Mouse (Mus musculus) stomach, postnatal 0 days (tissue): ENCODE results near the gene Coq9. TPM values are rescaled to one million over a fixed set of nuclear protein-coding genes. Genes with fewer than 3 reads are reported as not detected.
A peak's percentile ranks its signal among the peaks of the same experiment; 100 is the strongest.
"Not testable (repeated sequence)": the region's sequence is repeated elsewhere in the genome, so short reads cannot be mapped to it uniquely, and the experiment has no call there.

Experiments used
- ATAC-seq: fragments of 200-750 bp; cut with Nextera tagmentation; 2 replicates; pipeline ENCODE4 v1.8.0; 2017; ENCODE audit not compliant: low FRiP score, low TSS enrichment
- DNase-seq: peaks from one replicate; pipeline ENCODE4 v3.0.0-alpha.2; 2016; ENCODE audit warnings: low spot score
- H3K27ac ChIP-seq: fragments of 300-500 bp; sonication (generic); replicated peaks from 2 replicates; pipeline ENCODE4 v1.5.1; 2014; ENCODE audit warnings: mild to moderate bottlenecking, control low read depth
- H3K27me3 ChIP-seq: fragments of 300-500 bp; sonication (generic); 2 replicates; pipeline ENCODE4 v1.6.1; 2014; ENCODE audit warnings: low read length; ENCODE audit not compliant: control insufficient read depth, insufficient read depth
- H3K36me3 ChIP-seq: fragments of 300-500 bp; sonication (generic); 2 replicates; pipeline ENCODE4 v1.6.1; 2014; ENCODE audit warnings: low read length, mixed read lengths; ENCODE audit not compliant: control insufficient read depth, insufficient read depth
- H3K4me1 ChIP-seq: fragments of 300-500 bp; sonication (generic); replicated peaks from 2 replicates; pipeline ENCODE4 v1.6.1; 2014; ENCODE audit warnings: antibody characterized with exemption; ENCODE audit not compliant: control insufficient read depth, insufficient read depth
- H3K4me2 ChIP-seq: fragments of 300-500 bp; sonication (generic); replicated peaks from 2 replicates; pipeline ENCODE4 v1.6.1; 2014; ENCODE audit warnings: low read depth, mild to moderate bottlenecking, control low read depth, moderate library complexity
- H3K4me3 ChIP-seq: fragments of 300-500 bp; sonication (generic); 2 replicates; pipeline ENCODE4 v1.5.1; 2014; ENCODE audit warnings: low read depth, low read length, control low read depth
- H3K9ac ChIP-seq: fragments of 300-500 bp; sonication (generic); 2 replicates; pipeline ENCODE4 v1.6.1; 2014; ENCODE audit warnings: mild to moderate bottlenecking, low read length, control low read depth, mixed read lengths
- H3K9me3 ChIP-seq: fragments of 300-500 bp; sonication (generic); 2 replicates; pipeline ENCODE4 v1.6.1; 2016; ENCODE audit warnings: low read length; ENCODE audit not compliant: control insufficient read depth
- CTCF ChIP-seq: IDR thresholded peaks from 2 replicates; pipeline ENCODE4 v1.5.1; 2016; ENCODE audit warnings: antibody characterized with exemption, low read depth, mild to moderate bottlenecking, moderate library complexity
- EP300 ChIP-seq: optimal IDR thresholded peaks from 2 replicates; pipeline ENCODE3; 2016; ENCODE audit warnings: antibody characterized with exemption
- WGBS: fragments of 180-500 bp; shearing (Covaris S2); extraction: QIAGEN DNeasy Blood & Tissue Kit; methylation state at CpG from one replicate; pipeline ENCODE4 v1.1.7; 2014; 5-methylcytosine and 5-hydroxymethylcytosine counted together
- polyA plus RNA-seq: library from polyadenylated mRNA; unstranded; fragments of >200 nt; fragmentation: Nextera tagmentation; extraction: Ambion mirVana; gene quantifications from 2 replicates; pipeline ENCODE4 v1.2.1, GENCODE M21; 2015

The Coq9 gene
- polyA plus RNA-seq, 1 experiment from 2014 or later: 62.3 TPM

DNA sequence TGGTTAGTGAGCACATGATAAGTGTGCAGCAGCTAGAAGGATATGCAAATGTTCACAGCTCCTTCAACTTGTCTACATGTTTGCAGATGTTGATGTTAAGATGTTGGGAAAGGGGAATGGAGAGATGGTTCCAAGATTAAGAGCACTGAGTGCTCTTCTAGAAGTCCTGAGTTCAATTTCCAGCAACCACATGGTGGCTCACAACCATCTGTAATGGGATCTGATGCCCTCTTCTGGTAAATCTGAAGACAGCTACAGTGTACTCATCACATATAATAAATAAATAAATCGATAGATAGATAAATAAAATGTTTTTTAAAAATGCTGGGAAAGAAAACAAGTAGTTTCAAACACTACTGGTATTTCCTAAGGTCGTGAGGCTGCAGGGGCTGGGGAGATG, 3.1 kb downstream of the Coq9 start:
- no peak overlapping the region for H3K27ac ChIP-seq
- TF ChIP-seq EP300 (no peak), CTCF (0 out of 2 replicates have a peak, but pooled peaks have one; percentile 21)
- H3K9me3 ChIP-seq: no peaks in the 10 kb centered on the region
- 43% methylated on average over 2 of the region's 2 CpGs for WGBS
- H3K9ac ChIP-seq: no peak overlapping the region
- ATAC-seq: no peak
- H3K27me3 ChIP-seq: no peaks in the 10 kb centered on the region
- H3K36me3 ChIP-seq: peaks cover 12% of the 10 kb centered on the region
- H3K4me2 ChIP-seq: no peak overlapping the region
- no peaks in the 10 kb centered on the region for H3K4me1 ChIP-seq
- no peak overlapping the region for H3K4me3 ChIP-seq
- no peak for DNase-seq

DNA sequence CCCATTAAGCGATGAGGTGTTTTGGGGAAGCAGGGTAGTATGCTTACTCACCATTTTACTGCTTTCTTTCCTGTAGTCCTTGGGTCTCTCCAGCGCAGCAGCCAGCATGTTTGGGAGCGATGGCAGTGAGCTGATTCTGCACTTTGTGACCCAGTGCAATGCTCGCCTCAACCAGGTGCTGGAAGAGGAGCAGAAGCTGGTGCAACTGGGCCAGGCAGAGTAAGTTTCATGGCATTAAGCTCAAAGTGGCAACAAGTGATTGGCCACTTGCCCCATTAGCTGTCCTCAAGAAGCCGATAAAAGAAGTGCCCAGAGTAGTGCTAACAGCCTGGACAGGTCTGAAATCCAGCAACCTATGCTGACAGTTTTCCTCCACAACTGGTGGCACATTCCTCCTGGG, 11.9 kb downstream of the Coq9 start:
- DNase-seq: no peak
- TF ChIP-seq EP300 (no peak), CTCF (no peak)
- WGBS: 93% methylated on average over 5 of the region's 5 CpGs
- H3K4me1 ChIP-seq: no peaks in the 10 kb centered on the region
- no peak overlapping the region for H3K9ac ChIP-seq
- peaks cover 41% of the 10 kb centered on the region for H3K36me3 ChIP-seq
- no peaks in the 10 kb centered on the region for H3K9me3 ChIP-seq
- ATAC-seq: no peak
- no peak overlapping the region for H3K27ac ChIP-seq
- H3K4me2 ChIP-seq: no peak overlapping the region
- H3K27me3 ChIP-seq: no peaks in the 10 kb centered on the region
- no peak overlapping the region for H3K4me3 ChIP-seq

GRCm38 (mm10) chr8:94854761-94855160, 16.6 kb downstream of the Coq9 start:
- not testable (repeated sequence) for H3K9me3 ChIP-seq, H3K9ac ChIP-seq, H3K27me3 ChIP-seq, H3K27ac ChIP-seq, ATAC-seq, H3K4me3 ChIP-seq, H3K4me2 ChIP-seq, DNase-seq, H3K4me1 ChIP-seq
- WGBS: 90% methylated on average over 11 of the region's 11 CpGs
- H3K36me3 ChIP-seq: peaks cover 31% of the 10 kb centered on the region

DNA sequence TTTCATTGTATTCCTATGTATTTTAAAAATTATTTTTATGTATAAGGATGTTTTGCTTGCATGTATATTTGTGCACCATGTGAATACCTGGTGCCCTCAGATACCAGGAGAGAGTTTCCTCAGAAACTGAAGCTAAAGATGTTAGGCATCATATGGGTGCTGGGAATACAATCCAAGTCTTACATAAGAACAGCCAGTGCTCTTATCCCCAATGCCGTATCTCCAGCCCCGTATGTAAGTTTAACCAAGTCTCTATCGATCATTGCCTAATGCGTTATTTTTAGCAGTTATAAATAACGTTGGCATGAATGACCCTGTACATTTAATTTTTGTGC, 18.9 kb downstream of the Coq9 start:
- no peak; the same call in 1 of the 2 replicates for ATAC-seq
- Histone ChIP-seq H3K27ac (no peak overlapping the region), H3K4me3 (peak overlapping the region; percentile 93; the same call in 1 of the 2 replicates), H3K4me1 (no peaks in the 10 kb centered on the region), H3K9ac (no peak overlapping the region), H3K27me3 (no peaks in the 10 kb centered on the region), H3K4me2 (no peak overlapping the region), H3K36me3 (peaks cover 20% of the 10 kb centered on the region), H3K9me3 (no peaks in the 10 kb centered on the region)
- 21% methylated on average over 5 of the region's 5 CpGs for WGBS
- DNase-seq: no peak
- TF ChIP-seq CTCF (no peak), EP300 (peak; percentile 24)

DNA sequence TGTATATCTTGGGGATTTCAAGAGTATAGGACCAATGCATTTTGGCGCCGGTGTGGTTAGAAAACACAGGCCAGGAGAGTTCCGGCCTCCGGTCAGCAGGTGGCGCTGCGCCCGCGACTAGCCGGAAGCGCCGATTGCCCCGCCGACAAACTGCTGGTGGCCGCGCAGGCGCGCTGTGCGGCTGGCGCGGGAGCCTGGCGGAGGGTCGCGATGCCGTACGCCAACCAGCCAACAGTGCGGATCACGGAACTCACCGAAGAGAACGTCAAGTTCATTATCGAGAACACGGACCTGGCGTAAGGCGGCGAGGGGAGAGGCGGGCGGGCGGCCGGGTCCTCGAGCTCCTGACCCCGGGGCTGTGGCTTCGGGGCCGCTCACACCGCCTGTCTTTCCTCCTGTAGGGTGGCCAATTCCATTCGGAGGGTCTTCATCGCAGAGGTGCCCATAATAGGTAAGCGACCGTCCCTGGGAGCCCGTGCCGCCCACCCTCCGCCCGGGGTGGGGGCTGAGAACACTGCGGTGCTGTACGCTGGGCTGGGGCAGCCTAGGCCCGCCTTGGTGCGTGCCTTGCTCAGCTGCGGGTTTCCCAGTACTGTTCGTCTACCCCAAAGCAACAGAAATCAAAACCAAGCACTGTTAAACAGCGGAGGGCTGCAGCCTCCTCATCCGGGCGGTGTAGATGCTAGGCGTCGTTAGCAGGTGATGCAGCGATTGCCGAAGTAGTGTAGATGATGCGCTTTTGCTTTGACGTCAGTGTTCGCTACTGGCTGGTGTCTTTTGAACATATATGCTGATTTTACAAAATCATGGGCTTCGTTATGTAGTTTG, 19.4 kb downstream of the Coq9 start, which contains the start of gene Polr2c:
TSS of gene Polr2c (plus strand) at position 105 of the 828 bp plus-strand sequence.
- under 1% methylated on average over 68 of the region's 68 CpGs for WGBS
- H3K27ac ChIP-seq: peak within 1 kb of the TSS; percentile 78
- peaks cover 16% of the 10 kb centered on the region for H3K36me3 ChIP-seq
- no peaks in the 10 kb centered on the region for H3K9me3 ChIP-seq
- ATAC-seq (peak; percentile 84), DNase-seq (peak; percentile 92)
- TF ChIP-seq CTCF (peak; percentile 88), EP300 (peak; percentile 10)
- H3K27me3 ChIP-seq: no peaks in the 10 kb centered on the region
- peak within 1 kb of the TSS; percentile 97 for H3K9ac ChIP-seq
- H3K4me2 ChIP-seq: peak within 1 kb of the TSS; percentile 83
- H3K4me1 ChIP-seq: no peaks in the 10 kb centered on the region
- H3K4me3 ChIP-seq: peak within 1 kb of the TSS; percentile 93

DNA sequence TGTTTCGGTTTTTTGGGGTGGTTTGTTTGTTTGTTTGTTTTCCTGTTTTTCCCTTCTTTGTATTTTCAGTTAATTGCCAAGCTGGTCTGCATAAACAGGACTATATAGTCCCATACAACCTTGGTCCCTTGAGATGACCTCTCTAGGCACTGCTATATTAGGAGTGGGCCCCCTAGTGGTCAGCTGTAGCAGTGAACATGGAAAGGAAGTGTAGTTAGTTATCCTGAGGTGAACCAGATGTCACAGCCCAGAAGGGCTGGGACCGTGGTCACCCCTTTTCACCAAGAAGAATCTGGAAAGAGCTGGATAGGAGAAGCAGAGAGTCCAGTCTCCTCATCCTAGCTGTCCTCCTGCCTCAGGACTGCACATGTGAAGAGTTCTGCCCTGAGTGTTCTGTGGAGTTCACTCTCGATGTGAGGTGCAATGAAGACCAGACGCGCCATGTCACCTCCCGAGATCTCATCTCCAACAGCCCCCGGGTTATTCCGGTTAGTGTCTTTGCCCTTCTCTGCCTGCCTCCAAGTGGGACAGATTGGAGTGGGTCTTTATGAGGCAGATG, 23.3 kb downstream of the Coq9 start:
- 72% methylated on average over 8 of the region's 8 CpGs for WGBS
- H3K36me3 ChIP-seq: peaks cover 6% of the 10 kb centered on the region; the same call in 1 of the 2 replicates
- no peaks in the 10 kb centered on the region for H3K9me3 ChIP-seq
- no peak; the same call in 1 of the 2 replicates for ATAC-seq
- no peaks in the 10 kb centered on the region for H3K27me3 ChIP-seq
- H3K4me1 ChIP-seq: no peaks in the 10 kb centered on the region
- H3K27ac ChIP-seq: no peak overlapping the region
- no peak overlapping the region for H3K9ac ChIP-seq
- no peak overlapping the region for H3K4me3 ChIP-seq
- TF ChIP-seq EP300 (no peak), CTCF (peak; percentile 91)
- peak; percentile 72 for DNase-seq
- H3K4me2 ChIP-seq: no peak overlapping the region
